Mouse (Mus musculus): ENCODE results near the gene Tmcc3. TPM values are rescaled to one million over a fixed set of nuclear protein-coding genes. Genes with fewer than 3 reads are reported as not detected.

Gene Tmcc3
- total and polyA plus RNA-seq, 3 experiments, result 15.3 to 35.1 (median 29.8) TPM

DNA sequence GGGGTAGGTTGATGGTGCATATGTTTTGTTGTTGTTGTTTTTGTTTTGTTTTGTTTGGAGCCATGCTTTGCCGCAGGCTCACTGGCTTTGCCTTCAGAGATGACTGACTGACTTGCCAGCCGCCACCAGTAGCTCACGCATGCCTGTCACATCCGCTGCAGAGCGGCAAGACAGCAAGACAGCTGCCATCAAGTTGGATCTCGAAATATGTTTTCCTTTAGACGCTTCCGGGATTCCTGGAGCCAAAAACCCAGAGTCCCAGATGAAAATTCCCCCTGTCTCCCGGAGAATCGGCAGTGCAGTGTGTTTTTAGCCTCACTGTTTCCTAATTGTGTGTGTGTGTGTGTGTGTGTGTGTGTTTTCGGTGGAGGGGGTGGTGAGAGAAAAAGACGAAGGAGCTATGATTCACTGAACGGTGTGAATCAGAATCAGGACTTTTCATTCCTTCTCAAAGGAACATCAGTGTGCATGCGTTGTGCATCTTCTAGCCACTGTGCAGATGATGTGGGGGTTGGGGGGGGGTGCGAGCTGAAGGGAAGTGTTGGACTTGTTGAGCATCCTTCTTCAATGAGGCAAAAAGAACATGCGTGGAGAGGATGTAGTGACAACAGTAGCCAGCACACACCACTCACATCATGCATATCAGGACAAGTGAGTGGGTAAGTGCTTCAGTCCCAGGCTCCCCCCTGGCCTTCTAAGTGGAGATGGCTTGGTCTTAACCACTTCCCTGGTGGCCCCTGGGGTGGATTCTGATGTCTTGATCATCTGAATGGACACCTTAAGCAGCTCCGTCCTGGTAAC, 208.8 kb downstream of the Tmcc3 start:
- peak overlapping the region; percentile 66 for H3K27ac ChIP-seq
- H3K4me3 ChIP-seq, result peak overlapping the region; percentile 26; the same call in 1 of the 2 replicates
- peaks cover 6% of the 10 kb centered on the region; the same call in 1 of the 2 replicates for H3K79me2 ChIP-seq (replicated peaks; ENCODE audit: control insufficient read depth, insufficient read depth, low read length)
- intact Hi-C loops (cut with DNase I), result loop anchor here (2.0 kb wide), 1 partner anchor 22 kb away; no protein-coding TSS in a partner anchor
- no peaks in the 10 kb centered on the region for H3K27me3 ChIP-seq (ENCODE audit: control insufficient read depth, insufficient read depth, low read length)
- no peak for TF ChIP-seq POLR2A (IDR thresholded peaks at IDR 0.05; ENCODE audit: insufficient read depth, low read depth, low read length)
- no peak for DNase-seq
- peak overlapping the region; percentile 22; the same call in 1 of the 2 replicates for H3K9ac ChIP-seq (ENCODE audit: low read depth, low read length)
- peaks cover 19% of the 10 kb centered on the region for H3K36me3 ChIP-seq (ENCODE audit: control insufficient read depth, insufficient read depth, low read length)
- 27% methylated on average over 17 of the region's 17 CpGs for WGBS
- peaks cover 30% of the 10 kb centered on the region for H3K4me1 ChIP-seq (ENCODE audit: control insufficient read depth, insufficient read depth, low read length)

- Histone ChIP-seq H3K79me2 (replicated peaks; ENCODE audit: control insufficient read depth, insufficient read depth, low read length) (peaks cover 6% of the 10 kb centered on the region; the same call in 1 of the 2 replicates), H3K4me1 (ENCODE audit: control insufficient read depth, insufficient read depth, low read length) (peaks cover 32% of the 10 kb centered on the region), H3K27ac (peak overlapping the region; percentile 22), H3K9ac (ENCODE audit: low read depth, low read length) (no peak overlapping the region), H3K4me3 (no peak overlapping the region), H3K27me3 (ENCODE audit: control insufficient read depth, insufficient read depth, low read length) (no peaks in the 10 kb centered on the region), H3K36me3 (ENCODE audit: control insufficient read depth, insufficient read depth, low read length) (peaks cover 24% of the 10 kb centered on the region)
- no peak for TF ChIP-seq EP300 (IDR thresholded peaks at IDR 0.05; ENCODE audit: insufficient read depth, low read depth, low read length)
- no peak for TF ChIP-seq POLR2A (IDR thresholded peaks at IDR 0.05; ENCODE audit: insufficient read depth, low read depth, low read length)
- no peak for TF ChIP-seq CTCF (IDR thresholded peaks at IDR 0.05)
- no peak for DNase-seq
- 11% methylated on average over 3 of the region's 3 CpGs for WGBS
- intact Hi-C loops (cut with DNase I), result loop anchor here (2.0 kb wide), 1 partner anchor 22 kb away; no protein-coding TSS in a partner anchor
Observed at GRCm38 (mm10) chr10:94521107-94521401, 209.3 kb downstream of the Tmcc3 start.

DNA sequence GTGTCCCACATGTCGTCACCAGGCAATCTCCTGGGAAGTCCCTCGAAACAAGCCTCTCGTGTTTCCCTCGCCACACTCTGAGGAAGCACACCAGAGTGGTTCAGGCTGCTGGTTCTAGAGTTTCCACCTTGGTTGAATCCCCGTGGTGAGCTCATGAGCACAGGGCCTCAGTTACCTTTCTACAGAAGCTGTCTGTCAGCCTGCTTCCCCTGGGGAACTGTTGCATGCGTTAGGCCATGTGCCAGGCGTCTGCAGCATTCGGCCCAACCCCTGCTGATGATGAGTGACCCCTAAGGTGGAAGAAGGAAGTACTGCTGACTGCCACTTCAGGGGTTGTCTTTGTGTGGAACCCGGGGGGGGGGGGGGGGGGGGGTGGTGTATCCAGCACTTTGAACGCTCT, 210.0 kb downstream of the Tmcc3 start:
- Histone ChIP-seq H3K27ac (peak overlapping the region; percentile 22), H3K4me3 (no peak overlapping the region), H3K79me2 (replicated peaks; ENCODE audit: control insufficient read depth, insufficient read depth, low read length) (peaks cover 7% of the 10 kb centered on the region; the same call in 1 of the 2 replicates), H3K4me1 (ENCODE audit: control insufficient read depth, insufficient read depth, low read length) (peaks cover 35% of the 10 kb centered on the region), H3K36me3 (ENCODE audit: control insufficient read depth, insufficient read depth, low read length) (peaks cover 27% of the 10 kb centered on the region), H3K27me3 (ENCODE audit: control insufficient read depth, insufficient read depth, low read length) (no peaks in the 10 kb centered on the region), H3K9ac (ENCODE audit: low read depth, low read length) (no peak overlapping the region)
- peak in 1 of 2 experiments; percentile 22 for DNase-seq
- TF ChIP-seq POLR2A (IDR thresholded peaks at IDR 0.05; ENCODE audit: insufficient read depth, low read depth, low read length) (no peak), CTCF (IDR thresholded peaks at IDR 0.05) (peak; percentile 8; the same call in 1 of the 2 replicates)
- 28% methylated on average over 10 of the region's 10 CpGs for WGBS
- intact Hi-C loops (cut with DNase I), result loop anchor here (2.0 kb wide), 1 partner anchor 21 kb away; no protein-coding TSS in a partner anchor

GRCm38 (mm10) chr10:94523297-94523696, 211.5 kb downstream of the Tmcc3 start:
- Histone ChIP-seq H3K9ac (ENCODE audit: low read depth, low read length) (no peak overlapping the region), H3K27me3 (ENCODE audit: control insufficient read depth, insufficient read depth, low read length) (no peaks in the 10 kb centered on the region), H3K4me1 (ENCODE audit: control insufficient read depth, insufficient read depth, low read length) (peaks cover 37% of the 10 kb centered on the region), H3K4me3 (no peak overlapping the region), H3K27ac (no peak overlapping the region; the same call in 1 of the 2 replicates), H3K36me3 (ENCODE audit: control insufficient read depth, insufficient read depth, low read length) (peaks cover 23% of the 10 kb centered on the region), H3K79me2 (replicated peaks; ENCODE audit: control insufficient read depth, insufficient read depth, low read length) (peaks cover 9% of the 10 kb centered on the region)
- no peak for DNase-seq
- WGBS, result 80% methylated on average over 8 of the region's 8 CpGs
- TF ChIP-seq POLR2A (IDR thresholded peaks at IDR 0.05; ENCODE audit: insufficient read depth, low read depth, low read length), result no peak
- TF ChIP-seq EP300 (IDR thresholded peaks at IDR 0.05; ENCODE audit: insufficient read depth, low read depth, low read length), result no peak
- TF ChIP-seq CTCF (IDR thresholded peaks at IDR 0.05), result no peak
- intact Hi-C loops (cut with DNase I), result no loop called here

GRCm38 (mm10) chr10:94523711-94524156, 212.0 kb downstream of the Tmcc3 start:
- peaks cover 37% of the 10 kb centered on the region for H3K4me1 ChIP-seq (ENCODE audit: control insufficient read depth, insufficient read depth, low read length)
- H3K4me3 ChIP-seq, result no peak overlapping the region
- H3K36me3 ChIP-seq (ENCODE audit: control insufficient read depth, insufficient read depth, low read length), result peaks cover 21% of the 10 kb centered on the region
- H3K9ac ChIP-seq (ENCODE audit: low read depth, low read length), result no peak overlapping the region
- H3K27ac ChIP-seq, result no peak overlapping the region; the same call in 1 of the 2 replicates
- intact Hi-C loops (cut with DNase I), result no loop called here
- 23% methylated on average over 18 of the region's 18 CpGs for WGBS
- DNase-seq, result peak; percentile 75 to 77
- H3K27me3 ChIP-seq (ENCODE audit: control insufficient read depth, insufficient read depth, low read length), result no peaks in the 10 kb centered on the region
- TF ChIP-seq POLR2A (IDR thresholded peaks at IDR 0.05; ENCODE audit: insufficient read depth, low read depth, low read length) (no peak), CTCF (IDR thresholded peaks at IDR 0.05) (no peak), EP300 (IDR thresholded peaks at IDR 0.05; ENCODE audit: insufficient read depth, low read depth, low read length) (peak; percentile 35; the same call in 1 of the 2 replicates)
- peaks cover 9% of the 10 kb centered on the region for H3K79me2 ChIP-seq (replicated peaks; ENCODE audit: control insufficient read depth, insufficient read depth, low read length)

GRCm38 (mm10) chr10:94524966-94525365, 213.2 kb downstream of the Tmcc3 start:
- intact Hi-C loops (cut with DNase I), result no loop called here
- 63% methylated on average over 6 of the region's 6 CpGs for WGBS
- no peak overlapping the region for H3K9ac ChIP-seq (ENCODE audit: low read depth, low read length)
- H3K4me3 ChIP-seq, result no peak overlapping the region
- H3K27ac ChIP-seq, result no peak overlapping the region
- peaks cover 39% of the 10 kb centered on the region for H3K4me1 ChIP-seq (ENCODE audit: control insufficient read depth, insufficient read depth, low read length)
- no peaks in the 10 kb centered on the region for H3K27me3 ChIP-seq (ENCODE audit: control insufficient read depth, insufficient read depth, low read length)
- peaks cover 20% of the 10 kb centered on the region for H3K36me3 ChIP-seq (ENCODE audit: control insufficient read depth, insufficient read depth, low read length)
- no peak for TF ChIP-seq CTCF (IDR thresholded peaks at IDR 0.05)
- TF ChIP-seq EP300 (IDR thresholded peaks at IDR 0.05; ENCODE audit: insufficient read depth, low read depth, low read length), result no peak
- TF ChIP-seq POLR2A (IDR thresholded peaks at IDR 0.05; ENCODE audit: insufficient read depth, low read depth, low read length), result no peak
- DNase-seq, result no peak
- H3K79me2 ChIP-seq (replicated peaks; ENCODE audit: control insufficient read depth, insufficient read depth, low read length), result peaks cover 9% of the 10 kb centered on the region
